Mouse (Mus musculus): Measurements from ENCODE around the gene Mpi. TPM values are rescaled to one million over a fixed set of nuclear protein-coding genes. Genes with fewer than 3 reads are reported as not detected.

The Mpi gene
- total RNA-seq, 2 experiments from 2014 or later, result 63.4 to 76.9 TPM

GRCm38 (mm10) chr9:57589224-57590126 is 36.9 kb upstream of the Mpi start, which contains the start of gene Ulk3:
Gene Ulk3 (plus strand): TSS chr9:57589452.
- Histone ChIP-seq H3K4me3 (peak within 1 kb of the TSS; percentile 65), H3K27ac (peak within 1 kb of the TSS; percentile 84)
- intact Hi-C loops (cut with DNase I), result loop anchor here (5.0 kb wide), 2 partner anchors 47 to 68 kb away; no protein-coding TSS in a partner anchor
- DNase-seq (ENCODE audit: extremely low spot score in 1 of 2, low spot score in 2 of 2), result peak; percentile 77 to 79
- peak; percentile 33 for TF ChIP-seq CTCF (IDR thresholded peaks at IDR 0.05)

DNA sequence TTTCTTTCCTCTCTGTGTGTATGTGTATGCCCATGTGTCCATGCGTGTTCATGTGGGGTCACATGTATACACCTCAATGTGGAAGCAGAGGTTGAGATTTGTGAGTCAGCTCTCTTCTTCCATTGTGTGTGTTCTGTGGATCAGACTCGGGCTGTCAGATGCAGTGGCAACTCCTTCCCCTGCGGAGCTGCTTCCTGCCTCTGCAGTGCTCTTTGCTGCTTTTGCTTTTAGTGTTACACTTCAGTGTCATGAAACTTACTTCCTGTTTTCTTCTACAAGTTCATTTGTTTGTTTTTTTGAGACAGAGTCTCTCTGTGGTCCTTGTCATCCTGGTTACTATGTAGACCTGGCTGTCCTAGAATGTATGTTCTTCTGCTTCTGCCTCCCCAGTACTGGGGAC is 32.4 kb upstream of the Mpi start:
- intact Hi-C loops (cut with DNase I), result loop anchor here (5.0 kb wide), 1 partner anchor 43 kb away; no protein-coding TSS in a partner anchor
- TF ChIP-seq CTCF (IDR thresholded peaks at IDR 0.05), result no peak

DNA sequence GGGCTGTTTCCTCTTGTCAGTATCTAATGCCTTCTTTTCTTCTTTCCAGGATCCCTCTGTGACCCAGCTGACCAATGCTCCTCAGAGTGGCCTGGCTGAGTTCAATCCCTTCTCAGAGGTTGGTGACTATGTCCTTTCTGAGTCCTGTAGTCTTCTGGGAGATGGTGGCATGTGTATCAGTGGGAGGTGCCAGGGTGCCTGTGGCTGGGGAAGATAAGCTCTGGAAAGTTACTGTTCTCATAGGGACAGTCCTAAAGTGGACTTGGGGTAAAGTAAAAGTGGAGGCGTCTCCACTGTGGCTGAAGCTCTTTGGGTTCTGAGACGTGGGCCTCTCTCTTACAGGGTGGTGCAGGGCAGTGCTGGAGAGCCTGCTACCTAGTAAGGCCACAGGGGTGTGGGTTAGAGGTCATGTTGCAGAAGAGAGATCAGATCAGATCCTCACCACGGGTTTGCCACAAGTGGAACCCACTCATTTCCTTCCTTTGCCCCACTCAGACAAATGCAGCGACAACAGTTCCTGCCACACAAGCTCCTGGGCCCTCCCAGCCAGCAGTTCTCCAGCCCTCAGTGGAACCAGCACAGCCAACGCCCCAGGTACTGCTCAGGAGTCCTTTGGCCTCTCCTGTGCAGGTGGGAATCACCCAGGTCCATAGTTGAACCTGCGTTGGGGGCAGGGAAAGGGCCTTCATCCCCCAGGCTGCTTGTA is 24.7 kb upstream of the Mpi start:
- H3K4me3 ChIP-seq, result no peak overlapping the region
- no peak for DNase-seq (ENCODE audit: extremely low spot score in 1 of 2, low spot score in 2 of 2)
- intact Hi-C loops (cut with DNase I), result no loop called here
- no peak overlapping the region for H3K27ac ChIP-seq
- TF ChIP-seq CTCF (IDR thresholded peaks at IDR 0.05), result no peak

More for the DNA sequence above, 32.4 kb upstream of the Mpi start:
- no peak overlapping the region for H3K27ac ChIP-seq
- no peak for DNase-seq (ENCODE audit: extremely low spot score in 1 of 2, low spot score in 2 of 2)
- no peak overlapping the region for H3K4me3 ChIP-seq

GRCm38 (mm10) chr9:57575577-57575976 is 23.0 kb upstream of the Mpi start:
- Histone ChIP-seq H3K27ac (no peak overlapping the region), H3K4me3 (no peak overlapping the region)
- TF ChIP-seq CTCF (IDR thresholded peaks at IDR 0.05), result no peak
- DNase-seq (ENCODE audit: extremely low spot score in 1 of 2, low spot score in 2 of 2), result no peak
- intact Hi-C loops (cut with DNase I), result no loop called here

GRCm38 (mm10) chr9:57574397-57574796 is 21.8 kb upstream of the Mpi start:
- no peak for DNase-seq (ENCODE audit: extremely low spot score in 1 of 2, low spot score in 2 of 2)
- TF ChIP-seq CTCF (IDR thresholded peaks at IDR 0.05), result no peak
- no peak overlapping the region for H3K27ac ChIP-seq
- H3K4me3 ChIP-seq, result no peak overlapping the region
- intact Hi-C loops (cut with DNase I), result no loop called here

DNA sequence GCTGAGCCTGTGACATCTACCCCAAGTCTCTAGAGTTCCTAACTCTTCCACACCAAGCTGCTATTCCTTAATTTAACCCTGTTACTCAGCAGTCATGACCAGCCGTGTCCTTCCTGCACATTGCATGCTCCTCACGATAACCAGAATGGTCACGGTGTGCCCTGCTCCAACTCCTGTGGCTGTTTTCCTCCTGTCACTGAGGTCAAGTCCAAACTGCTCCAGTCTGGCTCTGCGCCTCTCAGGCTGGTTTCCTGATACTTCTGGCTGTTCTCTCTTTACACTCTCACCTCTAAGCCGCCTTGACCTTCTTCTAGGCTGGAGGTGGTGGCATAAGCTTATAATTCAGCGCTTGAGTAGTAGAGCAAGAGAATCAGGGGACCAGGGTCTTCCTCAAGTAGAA is 15.9 kb upstream of the Mpi start:
- intact Hi-C loops (cut with DNase I), result no loop called here
- H3K27ac ChIP-seq, result no peak overlapping the region
- H3K4me3 ChIP-seq, result no peak overlapping the region
- TF ChIP-seq CTCF (IDR thresholded peaks at IDR 0.05), result no peak
- no peak for DNase-seq (ENCODE audit: extremely low spot score in 1 of 2, low spot score in 2 of 2)

GRCm38 (mm10) chr9:57566846-57567245 is 14.3 kb upstream of the Mpi start:
- TF ChIP-seq CTCF (IDR thresholded peaks at IDR 0.05), result peak; percentile 22
- Histone ChIP-seq H3K4me3 (no peak overlapping the region), H3K27ac (peak overlapping the region; percentile 65; the same call in 1 of the 2 replicates)
- no peak for DNase-seq (ENCODE audit: extremely low spot score in 1 of 2, low spot score in 2 of 2)
- intact Hi-C loops (cut with DNase I), result no loop called here

GRCm38 (mm10) chr9:57565741-57566221 is 13.2 kb upstream of the Mpi start:
- Histone ChIP-seq H3K27ac (peak overlapping the region; percentile 65), H3K4me3 (no peak overlapping the region)
- peak; percentile 36 to 57 for DNase-seq (ENCODE audit: extremely low spot score in 1 of 2, low spot score in 2 of 2)
- intact Hi-C loops (cut with DNase I), result no loop called here
- no peak for TF ChIP-seq CTCF (IDR thresholded peaks at IDR 0.05)

GRCm38 (mm10) chr9:57564609-57565008 is 12.0 kb upstream of the Mpi start:
- no peak overlapping the region for H3K4me3 ChIP-seq
- TF ChIP-seq CTCF (IDR thresholded peaks at IDR 0.05), result no peak
- DNase-seq (ENCODE audit: extremely low spot score in 1 of 2, low spot score in 2 of 2), result no peak
- intact Hi-C loops (cut with DNase I), result no loop called here
- no peak overlapping the region for H3K27ac ChIP-seq

DNA sequence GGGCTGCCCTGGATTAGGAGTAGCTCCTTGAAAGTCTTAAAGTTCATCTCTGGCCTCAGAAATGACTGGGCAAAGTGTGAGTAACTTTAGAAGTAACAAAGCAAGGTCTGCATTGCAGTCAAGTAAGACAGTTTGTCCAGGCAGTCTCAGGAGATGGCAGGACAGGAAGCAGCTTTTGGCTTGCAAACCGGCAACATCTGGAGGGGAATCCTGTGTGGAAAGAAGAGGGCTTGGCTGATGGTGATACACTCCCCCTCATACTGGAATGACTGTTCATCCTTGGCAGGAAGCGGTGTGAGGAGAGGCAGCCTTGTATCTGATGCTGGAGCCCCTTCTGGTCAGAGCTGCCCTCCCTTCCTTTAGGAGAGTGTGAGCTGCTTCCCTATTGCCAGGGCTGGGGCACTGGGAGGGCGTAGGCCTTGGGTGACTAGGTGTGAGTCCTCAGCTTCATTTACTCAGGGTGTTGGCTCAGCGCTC is 10.4 kb upstream of the Mpi start:
- no peak for TF ChIP-seq CTCF (IDR thresholded peaks at IDR 0.05)
- peak overlapping the region; percentile 6; the same call in 1 of the 2 replicates for H3K27ac ChIP-seq
- H3K4me3 ChIP-seq, result no peak overlapping the region; the same call in 1 of the 2 replicates
- no peak for DNase-seq (ENCODE audit: extremely low spot score in 1 of 2, low spot score in 2 of 2)
- intact Hi-C loops (cut with DNase I), result no loop called here

DNA sequence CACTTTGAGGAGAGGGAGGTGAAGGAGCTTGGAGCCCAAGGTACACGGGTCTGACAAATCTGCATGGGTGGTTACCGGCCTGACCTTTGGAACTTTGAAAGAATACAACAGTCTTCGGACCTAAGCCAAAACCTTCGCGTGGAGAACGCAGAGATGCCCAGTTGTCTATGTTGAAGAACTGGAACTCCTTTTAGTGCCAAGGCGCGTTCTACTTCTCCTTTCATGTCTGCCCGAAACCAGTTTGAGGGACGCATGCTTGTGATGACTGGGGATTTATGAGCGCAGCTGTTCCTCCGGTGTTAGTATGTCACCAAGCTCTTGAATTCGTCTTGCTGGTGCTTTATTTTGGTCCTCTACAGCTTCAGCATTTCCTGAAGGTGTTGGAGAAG is 9.1 kb upstream of the Mpi start:
- intact Hi-C loops (cut with DNase I), result no loop called here
- H3K4me3 ChIP-seq, result peak overlapping the region; percentile 70
- TF ChIP-seq CTCF (IDR thresholded peaks at IDR 0.05), result no peak
- H3K27ac ChIP-seq, result peak overlapping the region; percentile 36; the same call in 1 of the 2 replicates
- no peak for DNase-seq (ENCODE audit: extremely low spot score in 1 of 2, low spot score in 2 of 2)

Data from left cerebral cortex, adult 2 months (tissue).